Mouse (Mus musculus): ENCODE measurements around the gene Pappa. TPM values are rescaled to one million over a fixed set of nuclear protein-coding genes. Genes with fewer than 3 reads are reported as not detected.

Gene Pappa
- 0.50 and 1.1 TPM in 2 replicates for polyA plus RNA-seq (2015; fragmentation: Nextera tagmentation; extraction: Ambion mirVana)

- H3K9me3 ChIP-seq (replicated peaks) = no peaks in the 10 kb centered on the region
- H3K27me3 ChIP-seq = peaks cover 11% of the 10 kb centered on the region
- peak within 1 kb of the TSS; percentile 48 for H3K9ac ChIP-seq
- ATAC-seq (replicated peaks; ENCODE audit: insufficient number of reproducible peaks, insufficient read depth, low FRiP score, low read depth) = no peak
- H3K4me2 ChIP-seq = peak within 1 kb of the TSS; percentile 94
- H3K36me3 ChIP-seq = no peaks in the 10 kb centered on the region
- WGBS = under 1% methylated on average over 16 of the region's 16 CpGs
- peak within 1 kb of the TSS; percentile 57 for H3K4me3 ChIP-seq
- peak within 1 kb of the TSS; percentile 64; the same call in 1 of the 2 replicates for H3K27ac ChIP-seq
- peaks cover 11% of the 10 kb centered on the region for H3K4me1 ChIP-seq (replicated peaks)
These were observed at the start of gene Pappa for GRCm38 (mm10) chr4:65123741-65124224. Gene Pappa, plus strand, starts transcription at chr4:65124174.

- Histone ChIP-seq H3K9me3 (replicated peaks) (no peaks in the 10 kb centered on the region), H3K4me1 (replicated peaks) (no peaks in the 10 kb centered on the region), H3K27ac (no peak overlapping the region), H3K27me3 (no peaks in the 10 kb centered on the region), H3K4me3 (no peak overlapping the region), H3K9ac (no peak overlapping the region), H3K36me3 (no peaks in the 10 kb centered on the region), H3K4me2 (no peak overlapping the region)
- no peak for ATAC-seq (replicated peaks; ENCODE audit: insufficient number of reproducible peaks, insufficient read depth, low FRiP score, low read depth)
- 75% methylated on average over 6 of the region's 6 CpGs for WGBS
These were observed 45.9 kb upstream of the Pappa start for GRCm38 (mm10) chr4:65077906-65078615.

GRCm38 (mm10) chr4:65086864-65087263 is 37.1 kb upstream of the Pappa start:
- H3K9me3 ChIP-seq (replicated peaks) = no peaks in the 10 kb centered on the region
- no peaks in the 10 kb centered on the region for H3K36me3 ChIP-seq
- no peak overlapping the region for H3K4me3 ChIP-seq
- no peak for ATAC-seq (replicated peaks; ENCODE audit: insufficient number of reproducible peaks, insufficient read depth, low FRiP score, low read depth)
- no peak overlapping the region for H3K4me2 ChIP-seq
- H3K27ac ChIP-seq = no peak overlapping the region
- no peaks in the 10 kb centered on the region for H3K4me1 ChIP-seq (replicated peaks)
- WGBS = 71% methylated on average over 1 of the region's 1 CpGs
- H3K9ac ChIP-seq = no peak overlapping the region
- no peaks in the 10 kb centered on the region for H3K27me3 ChIP-seq

GRCm38 (mm10) chr4:65087592-65087991 is 36.4 kb upstream of the Pappa start:
- H3K27me3 ChIP-seq = no peaks in the 10 kb centered on the region
- 78% methylated on average over 5 of the region's 5 CpGs for WGBS
- no peak overlapping the region for H3K4me3 ChIP-seq
- no peak for ATAC-seq (replicated peaks; ENCODE audit: insufficient number of reproducible peaks, insufficient read depth, low FRiP score, low read depth)
- H3K9me3 ChIP-seq (replicated peaks) = no peaks in the 10 kb centered on the region
- no peaks in the 10 kb centered on the region for H3K36me3 ChIP-seq
- no peak overlapping the region for H3K27ac ChIP-seq
- H3K4me2 ChIP-seq = no peak overlapping the region
- no peaks in the 10 kb centered on the region for H3K4me1 ChIP-seq (replicated peaks)
- no peak overlapping the region for H3K9ac ChIP-seq

GRCm38 (mm10) chr4:65092191-65092590 is 31.8 kb upstream of the Pappa start:
- Histone ChIP-seq H3K9me3 (replicated peaks) (no peaks in the 10 kb centered on the region), H3K4me2 (no peak overlapping the region), H3K27ac (no peak overlapping the region), H3K4me1 (replicated peaks) (no peaks in the 10 kb centered on the region), H3K36me3 (no peaks in the 10 kb centered on the region), H3K27me3 (no peaks in the 10 kb centered on the region), H3K9ac (no peak overlapping the region), H3K4me3 (no peak overlapping the region)
- 7% methylated on average over 1 of the region's 1 CpGs for WGBS
- ATAC-seq (replicated peaks; ENCODE audit: insufficient number of reproducible peaks, insufficient read depth, low FRiP score, low read depth) = no peak

- 43% methylated on average over 1 of the region's 1 CpGs for WGBS
- Histone ChIP-seq H3K4me3 (no peak overlapping the region), H3K36me3 (no peaks in the 10 kb centered on the region), H3K4me1 (replicated peaks) (peaks cover 8% of the 10 kb centered on the region), H3K27ac (no peak overlapping the region), H3K9ac (no peak overlapping the region), H3K4me2 (no peak overlapping the region), H3K9me3 (replicated peaks) (no peaks in the 10 kb centered on the region), H3K27me3 (peaks cover 11% of the 10 kb centered on the region; the same call in 1 of the 2 replicates)
- no peak for ATAC-seq (replicated peaks; ENCODE audit: insufficient number of reproducible peaks, insufficient read depth, low FRiP score, low read depth)
These were observed 3.6 kb upstream of the Pappa start for GRCm38 (mm10) chr4:65120329-65120728.

GRCm38 (mm10) chr4:65122841-65123240 is 1.1 kb upstream of the Pappa start:
- no peak overlapping the region for H3K27ac ChIP-seq
- no peak overlapping the region for H3K4me3 ChIP-seq
- WGBS = 2% methylated on average over 2 of the region's 2 CpGs
- H3K9ac ChIP-seq = no peak overlapping the region
- H3K4me1 ChIP-seq (replicated peaks) = peaks cover 11% of the 10 kb centered on the region
- peak overlapping the region; percentile 94 for H3K4me2 ChIP-seq
- H3K9me3 ChIP-seq (replicated peaks) = no peaks in the 10 kb centered on the region
- ATAC-seq (replicated peaks; ENCODE audit: insufficient number of reproducible peaks, insufficient read depth, low FRiP score, low read depth) = no peak
- H3K27me3 ChIP-seq = peaks cover 11% of the 10 kb centered on the region
- no peaks in the 10 kb centered on the region for H3K36me3 ChIP-seq

- 0 out of 2 replicates have a peak overlapping the region, but pooled peaks have one; percentile 64 for H3K27ac ChIP-seq
- WGBS = 2% methylated on average over 60 of the region's 80 CpGs
These were observed 586 bp downstream of the Pappa start for GRCm38 (mm10) chr4:65124369-65125151.

GRCm38 (mm10) chr4:65125341-65126332 is 1.7 kb downstream of the Pappa start:
- no peaks in the 10 kb centered on the region for H3K9me3 ChIP-seq (replicated peaks)
- H3K36me3 ChIP-seq = no peaks in the 10 kb centered on the region
- peak overlapping the region; percentile 64 for H3K27ac ChIP-seq
- H3K9ac ChIP-seq = peak overlapping the region; percentile 48
- peak overlapping the region; percentile 57 for H3K4me3 ChIP-seq
- H3K27me3 ChIP-seq = peaks cover 11% of the 10 kb centered on the region
- peak overlapping the region; percentile 94 for H3K4me2 ChIP-seq
- WGBS = 1% methylated on average over 30 of the region's 30 CpGs
- peaks cover 11% of the 10 kb centered on the region for H3K4me1 ChIP-seq (replicated peaks)
- no peak for ATAC-seq (replicated peaks; ENCODE audit: insufficient number of reproducible peaks, insufficient read depth, low FRiP score, low read depth)

More at GRCm38 (mm10) chr4:65124369-65125151, 586 bp downstream of the Pappa start:
- H3K9ac ChIP-seq = peak overlapping the region; percentile 48
- H3K4me1 ChIP-seq (replicated peaks) = peaks cover 11% of the 10 kb centered on the region
- H3K36me3 ChIP-seq = no peaks in the 10 kb centered on the region
- peaks cover 11% of the 10 kb centered on the region for H3K27me3 ChIP-seq
- peak overlapping the region; percentile 57 for H3K4me3 ChIP-seq
- ATAC-seq (replicated peaks; ENCODE audit: insufficient number of reproducible peaks, insufficient read depth, low FRiP score, low read depth) = no peak
- H3K9me3 ChIP-seq (replicated peaks) = no peaks in the 10 kb centered on the region
- H3K4me2 ChIP-seq = peak overlapping the region; percentile 94

GRCm38 (mm10) chr4:65126451-65127290 is 2.7 kb downstream of the Pappa start:
- no peaks in the 10 kb centered on the region for H3K9me3 ChIP-seq (replicated peaks)
- peak overlapping the region; percentile 94 for H3K4me2 ChIP-seq
- H3K4me1 ChIP-seq (replicated peaks) = peaks cover 11% of the 10 kb centered on the region
- WGBS = 7% methylated on average over 23 of the region's 23 CpGs
- peaks cover 11% of the 10 kb centered on the region for H3K27me3 ChIP-seq
- H3K27ac ChIP-seq = peak overlapping the region; percentile 64
- no peaks in the 10 kb centered on the region for H3K36me3 ChIP-seq
- peak overlapping the region; percentile 57 for H3K4me3 ChIP-seq
- no peak for ATAC-seq (replicated peaks; ENCODE audit: insufficient number of reproducible peaks, insufficient read depth, low FRiP score, low read depth)
- 0 out of 2 replicates have a peak overlapping the region, but pooled peaks have one; percentile 29 for H3K9ac ChIP-seq
